Mouse (Mus musculus) liver, embryonic 14.5 days (tissue): Measurements from ENCODE around the gene Cd47. TPM values are rescaled to one million over a fixed set of nuclear protein-coding genes. Genes with fewer than 3 reads are reported as not detected.
A peak's percentile ranks its signal among the peaks of the same experiment; 100 is the strongest.

ENCODE experiments used
- ATAC-seq: fragments of 200-750 bp; cut with Nextera tagmentation; 2 replicates; pipeline ENCODE4 v1.8.0; 2017; ENCODE audit warnings: moderate number of reproducible peaks, mild to moderate bottlenecking, moderate library complexity; ENCODE audit not compliant: insufficient read depth
- DNase-seq, 3 experiments: peaks; one replicate each; pipeline ENCODE4 v3.0.0-alpha.2; 2012 to 2013; ENCODE audit warnings: low read depth in 3 of 3, low spot score in 3 of 3
- H3K27ac ChIP-seq: fragments of 300-500 bp; sonication (generic); 2 replicates; pipeline ENCODE4 v1.5.1; 2014; ENCODE audit warnings: moderate library complexity, mild to moderate bottlenecking, control low read depth, inconsistent platforms
- H3K27me3 ChIP-seq: fragments of 300-500 bp; sonication (generic); 2 replicates; pipeline ENCODE4 v1.6.1; 2014; ENCODE audit warnings: mild to moderate bottlenecking, low read length, moderate library complexity; ENCODE audit not compliant: control insufficient read depth, insufficient read depth
- H3K36me3 ChIP-seq: fragments of 300-500 bp; sonication (generic); replicated peaks from 2 replicates; pipeline ENCODE4 v1.6.1; 2014; ENCODE audit warnings: low read depth; ENCODE audit not compliant: control insufficient read depth, insufficient read depth
- H3K4me1 ChIP-seq, 2 experiments: fragments of 200-500 bp in 1 of 2; fragments of 300-500 bp in 1 of 2; sonication (generic) in 1 of 2; replicated peaks; 2 replicates each; pipeline ENCODE4 v1.6.1; 2012 to 2014; ENCODE audit warnings: antibody characterized with exemption in 1 of 2, inconsistent platforms in 1 of 2, low read length in 1 of 2; ENCODE audit not compliant: control insufficient read depth in 2 of 2, insufficient read depth in 2 of 2
- H3K4me2 ChIP-seq: fragments of 300-500 bp; sonication (generic); 2 replicates; pipeline ENCODE4 v1.6.1; 2014; ENCODE audit warnings: low read depth, mild to moderate bottlenecking, control low read depth, moderate library complexity
- H3K4me3 ChIP-seq, 2 experiments: fragments of 200-500 bp in 1 of 2; fragments of 300-500 bp in 1 of 2; sonication (generic) in 1 of 2; 2 replicates each; pipeline ENCODE4 v1.5.1; 2012 to 2014; ENCODE audit warnings: low read depth in 2 of 2, low read length in 2 of 2, mild to moderate bottlenecking in 2 of 2, control low read depth in 1 of 2, inconsistent platforms in 1 of 2, moderate library complexity in 1 of 2; ENCODE audit not compliant: insufficient read depth in 1 of 2
- H3K9ac ChIP-seq: fragments of 300-500 bp; sonication (generic); replicated peaks from 2 replicates; pipeline ENCODE4 v1.6.1; 2014; ENCODE audit warnings: mild to moderate bottlenecking, control low read depth, moderate library complexity
- H3K9me3 ChIP-seq: fragments of 300-500 bp; sonication (generic); 2 replicates; pipeline ENCODE4 v1.6.1; 2016; ENCODE audit warnings: low read length, mixed read lengths; ENCODE audit not compliant: control insufficient read depth
- CTCF ChIP-seq: IDR thresholded peaks from 2 replicates; pipeline ENCODE4 v1.5.1; 2016; ENCODE audit warnings: antibody characterized with exemption, low read depth, control low read depth
- EP300 ChIP-seq: IDR thresholded peaks from 2 replicates; pipeline ENCODE4 v1.6.1; 2016; ENCODE audit warnings: antibody characterized with exemption, low read depth
- WGBS: fragments of 180-500 bp; shearing (Covaris S2); extraction: QIAGEN DNeasy Blood & Tissue Kit; methylation state at CpG from one replicate; pipeline ENCODE4 v1.1.7; 2014; ENCODE audit not compliant: insufficient replicate concordance; 5-methylcytosine and 5-hydroxymethylcytosine counted together
- polyA plus RNA-seq, 2 experiments: library from polyadenylated mRNA; depleted of rRNA in 1 of 2; stranded (reverse) in 1 of 2; unstranded in 1 of 2; fragments of >200 nt; fragmentation: Nextera tagmentation in 1 of 2; extraction: Ambion mirVana in 1 of 2; gene quantifications; 2 replicates each; pipeline versions ENCODE4 v1.2.1 to v1.2.3; 2012 to 2014

Gene Cd47
- polyA plus RNA-seq, 2 experiments: 82.5 to 331 TPM

GRCm38 (mm10) chr16:49887811-49888564, 87.7 kb downstream of the Cd47 start:
- H3K9me3 ChIP-seq: no peaks in the 10 kb centered on the region
- H3K36me3 ChIP-seq: peaks cover 89% of the 10 kb centered on the region
- no peaks in the 10 kb centered on the region for H3K27me3 ChIP-seq
- TF ChIP-seq CTCF (no peak), EP300 (no peak)
- DNase-seq (no peak), ATAC-seq (no peak)
- H3K4me3 ChIP-seq: no peak overlapping the region
- peaks cover 3 to 6% of the 10 kb centered on the region in 2 experiments for H3K4me1 ChIP-seq
- no peak overlapping the region for H3K9ac ChIP-seq
- no peak overlapping the region for H3K4me2 ChIP-seq
- no peak overlapping the region for H3K27ac ChIP-seq
- WGBS: 44% methylated on average over 9 of the region's 9 CpGs

- 88% methylated on average over 2 of the region's 2 CpGs for WGBS
- no peak for TF ChIP-seq EP300
- no peak for TF ChIP-seq CTCF
- Histone ChIP-seq H3K27ac (no peak overlapping the region), H3K9ac (no peak overlapping the region), H3K4me3 (no peak overlapping the region), H3K4me1 (peaks cover 3 to 6% of the 10 kb centered on the region in 2 experiments), H3K36me3 (peaks cover 89% of the 10 kb centered on the region), H3K27me3 (no peaks in the 10 kb centered on the region), H3K4me2 (no peak overlapping the region), H3K9me3 (no peaks in the 10 kb centered on the region)
- DNase-seq (no peak), ATAC-seq (no peak)
Observed at GRCm38 (mm10) chr16:49889031-49889655, 88.8 kb downstream of the Cd47 start.

- Histone ChIP-seq H3K9ac (no peak overlapping the region), H3K4me2 (no peak overlapping the region), H3K27me3 (no peaks in the 10 kb centered on the region), H3K9me3 (no peaks in the 10 kb centered on the region), H3K27ac (no peak overlapping the region), H3K36me3 (peaks cover 90% of the 10 kb centered on the region), H3K4me1 (peaks cover 2 to 5% of the 10 kb centered on the region in 2 experiments; a peak in 3 of 4 replicates), H3K4me3 (no peak overlapping the region)
- TF ChIP-seq CTCF: no peak
- ATAC-seq (no peak), DNase-seq (no peak)
- 75% methylated on average over 3 of the region's 3 CpGs for WGBS
Observed at GRCm38 (mm10) chr16:49892252-49892651, 91.9 kb downstream of the Cd47 start.

GRCm38 (mm10) chr16:49892945-49893344, 92.6 kb downstream of the Cd47 start:
- H3K4me3 ChIP-seq: no peak overlapping the region
- TF ChIP-seq EP300: no peak
- peak; percentile 92 for TF ChIP-seq CTCF
- ATAC-seq (0 out of 2 replicates have a peak, but pooled peaks have one; percentile 27), DNase-seq (peak; percentile 35 to 55 (median 48))
- H3K9ac ChIP-seq: no peak overlapping the region
- H3K27me3 ChIP-seq: no peaks in the 10 kb centered on the region
- H3K4me1 ChIP-seq: peaks cover 0 to 5% of the 10 kb centered on the region in 2 experiments; a peak in 2 of 4 replicates
- H3K4me2 ChIP-seq: no peak overlapping the region
- 73% methylated on average over 2 of the region's 2 CpGs for WGBS
- H3K36me3 ChIP-seq: peaks cover 91% of the 10 kb centered on the region
- no peaks in the 10 kb centered on the region for H3K9me3 ChIP-seq
- no peak overlapping the region for H3K27ac ChIP-seq

- H3K27me3 ChIP-seq: no peaks in the 10 kb centered on the region
- peaks cover 90% of the 10 kb centered on the region for H3K36me3 ChIP-seq
- ATAC-seq (no peak), DNase-seq (no peak)
- TF ChIP-seq CTCF (no peak), EP300 (no peak)
- no peaks in the 10 kb centered on the region for H3K9me3 ChIP-seq
- no peak overlapping the region for H3K4me2 ChIP-seq
- H3K27ac ChIP-seq: no peak overlapping the region
- whole genome bisulfite sequencing: 74% methylated on average over 4 of the region's 4 CpGs
- H3K9ac ChIP-seq: no peak overlapping the region
- 0 out of 4 replicates have a peak, but pooled peaks cover 0 to 2% of the 10 kb centered on the region in 2 experiments for H3K4me1 ChIP-seq
- no peak overlapping the region for H3K4me3 ChIP-seq
Observed at GRCm38 (mm10) chr16:49894624-49895023, 94.3 kb downstream of the Cd47 start.
